Mouse (Mus musculus) adrenal gland, adult (tissue): Measurements from ENCODE around the gene Zfp638.
A peak's percentile ranks its signal among the peaks of the same experiment; 100 is the strongest.
"Not testable (repeated sequence)": the region's sequence is repeated elsewhere in the genome, so short reads cannot be mapped to it uniquely, and the experiment has no call there.

Source experiments
- DNase-seq, 2 experiments: peaks; one replicate each; pipeline ENCODE4 v3.0.0; 2022 to 2023; ENCODE audit warnings: low spot score in 1 of 2; ENCODE audit not compliant: inconsistent age in 2 of 2

The Zfp638 gene

GRCm38 (mm10) chr6:84009172-84009872 lies 142.4 kb downstream of the Zfp638 start:
- peak in 1 of 2 experiments; percentile 42 for DNase-seq

- DNase-seq: no peak
These were observed 143.0 kb downstream of the Zfp638 start for GRCm38 (mm10) chr6:84009915-84010302.

GRCm38 (mm10) chr6:84010303-84011225 lies 143.7 kb downstream of the Zfp638 start:
- peak in 1 of 2 experiments; percentile 55 for DNase-seq

- DNase-seq: peak; percentile 55 to 85
These were observed 148.2 kb downstream of the Zfp638 start for GRCm38 (mm10) chr6:84014961-84015683.

GRCm38 (mm10) chr6:84016851-84017250 lies 149.9 kb downstream of the Zfp638 start:
- no peak for DNase-seq

GRCm38 (mm10) chr6:84017392-84017791 lies 150.5 kb downstream of the Zfp638 start:
- no peak for DNase-seq

- peak; percentile 66 to 89 for DNase-seq
These were observed 152.1 kb downstream of the Zfp638 start for GRCm38 (mm10) chr6:84018906-84019550.

- DNase-seq: peak in 1 of 2 experiments; percentile 53
These were observed 153.1 kb downstream of the Zfp638 start for GRCm38 (mm10) chr6:84020002-84020401.

GRCm38 (mm10) chr6:84021990-84022389 lies 155.1 kb downstream of the Zfp638 start:
- DNase-seq: peak in 1 of 2 experiments; percentile 41

- no peak for DNase-seq
These were observed 158.7 kb downstream of the Zfp638 start for GRCm38 (mm10) chr6:84025636-84026035.

- peak in 1 of 2 experiments; percentile 29 for DNase-seq
These were observed 161.9 kb downstream of the Zfp638 start for GRCm38 (mm10) chr6:84028791-84029190.

- DNase-seq: peak in 1 of 2 experiments; percentile 16
These were observed 162.9 kb downstream of the Zfp638 start for GRCm38 (mm10) chr6:84029775-84030174.

GRCm38 (mm10) chr6:84032516-84032915 lies 165.6 kb downstream of the Zfp638 start:
- DNase-seq: not testable (repeated sequence)
